Mouse (Mus musculus) kidney, postnatal 0 days (tissue): ENCODE results near the gene Prg3. TPM values are rescaled to one million over a fixed set of nuclear protein-coding genes. Genes with fewer than 3 reads are reported as not detected.
A peak's percentile ranks its signal among the peaks of the same experiment; 100 is the strongest.

ENCODE experiments used
- ATAC-seq: fragments of 200-750 bp; cut with Nextera tagmentation; replicated peaks from 2 replicates; pipeline ENCODE4 v1.8.0; 2017; ENCODE audit warnings: low read depth, moderate number of reproducible peaks, moderate TSS enrichment, moderate library complexity; ENCODE audit not compliant: low FRiP score
- DNase-seq: peaks from one replicate; pipeline ENCODE4 v3.0.0-alpha.2; 2016; ENCODE audit warnings: low spot score
- H3K27ac ChIP-seq: fragments of 300-500 bp; sonication (generic); 2 replicates; pipeline ENCODE4 v1.5.1; 2014; ENCODE audit warnings: mild to moderate bottlenecking
- H3K27me3 ChIP-seq: fragments of 300-500 bp; sonication (generic); 2 replicates; pipeline ENCODE4 v1.6.1; 2014; ENCODE audit warnings: low read length, mixed read lengths; ENCODE audit not compliant: insufficient read depth
- H3K36me3 ChIP-seq: fragments of 300-500 bp; sonication (generic); 2 replicates; pipeline ENCODE4 v1.6.1; 2014; ENCODE audit warnings: low read length, mixed read lengths; ENCODE audit not compliant: insufficient read depth
- H3K4me1 ChIP-seq: fragments of 300-500 bp; sonication (generic); replicated peaks from 2 replicates; pipeline ENCODE4 v1.6.1; 2014; ENCODE audit warnings: antibody characterized with exemption, low read length, mixed read lengths; ENCODE audit not compliant: insufficient read depth
- H3K4me2 ChIP-seq: fragments of 300-500 bp; sonication (generic); 2 replicates; pipeline ENCODE4 v1.6.1; 2014; ENCODE audit warnings: mild to moderate bottlenecking, low read length, moderate library complexity, mixed read lengths
- H3K4me3 ChIP-seq: fragments of 300-500 bp; sonication (generic); replicated peaks from 2 replicates; pipeline ENCODE4 v1.5.1; 2014; ENCODE audit warnings: low read depth, low read length
- H3K9ac ChIP-seq: fragments of 300-500 bp; sonication (generic); 2 replicates; pipeline ENCODE4 v1.6.1; 2014; ENCODE audit warnings: low read depth, low read length
- H3K9me3 ChIP-seq: fragments of 300-500 bp; sonication (generic); replicated peaks from 2 replicates; pipeline ENCODE4 v1.6.1; 2016; ENCODE audit warnings: low read length, inconsistent platforms, mixed read lengths
- CTCF ChIP-seq: IDR thresholded peaks from 2 replicates; pipeline ENCODE4 v1.5.1; 2016; ENCODE audit warnings: antibody characterized with exemption, low read depth, mild to moderate bottlenecking, moderate library complexity
- WGBS: fragments of 180-500 bp; shearing (Covaris S2); extraction: QIAGEN DNeasy Blood & Tissue Kit; methylation state at CpG from one replicate; pipeline ENCODE4 v1.1.7; 2014; 5-methylcytosine and 5-hydroxymethylcytosine counted together
- polyA plus RNA-seq: library from polyadenylated mRNA; unstranded; fragments of >200 nt; fragmentation: Nextera tagmentation; extraction: Ambion mirVana; gene quantifications from 2 replicates; pipeline ENCODE4 v1.2.1, GENCODE M21; 2015

Gene Prg3
- polyA plus RNA-seq, 1 experiment from 2014 or later, result not detected

DNA sequence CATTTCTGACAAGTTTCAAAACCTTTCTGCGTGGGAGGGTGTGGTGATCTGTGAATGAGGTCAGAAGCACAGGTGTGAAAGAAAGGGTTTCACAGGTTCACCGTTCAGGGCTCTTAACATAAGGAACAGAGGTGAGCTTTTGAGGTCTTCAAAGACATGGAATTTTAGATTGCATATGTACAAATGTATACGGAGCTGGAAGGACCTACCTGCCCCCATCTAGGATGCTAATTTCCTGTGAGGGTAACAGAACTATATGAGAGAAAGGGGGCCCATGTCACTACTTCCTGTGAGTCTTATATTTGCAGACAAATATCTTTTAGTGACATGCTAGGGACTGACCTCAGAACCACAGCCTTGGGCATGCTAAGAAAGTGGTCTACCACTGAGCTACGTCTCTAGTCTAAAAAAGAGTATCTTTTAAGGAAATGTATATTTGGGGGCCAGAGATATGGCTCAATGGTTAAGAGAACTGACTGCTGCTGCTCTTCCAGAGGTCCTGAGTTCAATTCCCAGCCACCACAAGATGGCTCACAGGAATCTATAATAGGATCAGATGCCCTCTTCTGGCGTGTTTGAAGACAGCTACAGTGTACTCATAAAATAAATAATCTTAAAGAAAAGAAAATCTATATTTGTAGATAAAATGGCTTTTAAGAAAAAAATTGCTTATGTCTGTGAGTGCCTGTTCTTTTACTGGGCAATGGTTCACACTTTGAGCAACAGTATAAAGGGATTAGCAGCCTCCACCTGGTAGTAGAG lies 26.0 kb downstream of the Prg3 start:
- H3K9ac ChIP-seq, result no peak overlapping the region
- DNase-seq, result no peak
- no peaks in the 10 kb centered on the region for H3K9me3 ChIP-seq
- H3K36me3 ChIP-seq, result no peaks in the 10 kb centered on the region
- no peak overlapping the region for H3K27ac ChIP-seq
- no peak for ATAC-seq
- H3K4me1 ChIP-seq, result no peaks in the 10 kb centered on the region
- no peak overlapping the region for H3K4me3 ChIP-seq
- H3K4me2 ChIP-seq, result no peak overlapping the region
- 74% methylated on average over 5 of the region's 5 CpGs for WGBS
- 0 out of 2 replicates have a peak, but pooled peaks have one; percentile 7 for TF ChIP-seq CTCF
- no peaks in the 10 kb centered on the region for H3K27me3 ChIP-seq

DNA sequence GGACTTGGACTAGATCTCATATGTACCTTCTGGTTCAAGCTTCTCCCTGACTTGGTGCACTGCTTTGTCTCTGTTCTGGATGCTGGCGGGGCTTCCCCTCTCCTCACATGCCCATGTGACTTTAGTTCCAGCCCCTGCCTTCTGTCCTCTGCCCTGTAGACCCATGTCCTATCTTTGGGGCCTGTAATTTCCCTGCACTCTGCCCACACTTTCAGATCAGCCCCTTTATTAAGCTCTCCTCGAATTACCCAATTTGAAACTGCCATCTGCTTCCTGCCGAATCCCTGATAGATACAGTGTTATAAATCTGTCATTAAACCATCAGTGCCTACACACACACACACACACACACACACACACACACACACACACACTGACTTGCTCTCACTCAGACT lies 26.6 kb downstream of the Prg3 start:
- H3K9me3 ChIP-seq, result no peaks in the 10 kb centered on the region
- DNase-seq, result no peak
- TF ChIP-seq CTCF, result no peak
- no peaks in the 10 kb centered on the region for H3K27me3 ChIP-seq
- no peak overlapping the region for H3K27ac ChIP-seq
- H3K36me3 ChIP-seq, result no peaks in the 10 kb centered on the region
- no peaks in the 10 kb centered on the region for H3K4me1 ChIP-seq
- H3K4me3 ChIP-seq, result no peak overlapping the region
- no peak overlapping the region for H3K4me2 ChIP-seq
- 32% methylated on average over 3 of the region's 3 CpGs for WGBS
- ATAC-seq, result no peak
- no peak overlapping the region for H3K9ac ChIP-seq

DNA sequence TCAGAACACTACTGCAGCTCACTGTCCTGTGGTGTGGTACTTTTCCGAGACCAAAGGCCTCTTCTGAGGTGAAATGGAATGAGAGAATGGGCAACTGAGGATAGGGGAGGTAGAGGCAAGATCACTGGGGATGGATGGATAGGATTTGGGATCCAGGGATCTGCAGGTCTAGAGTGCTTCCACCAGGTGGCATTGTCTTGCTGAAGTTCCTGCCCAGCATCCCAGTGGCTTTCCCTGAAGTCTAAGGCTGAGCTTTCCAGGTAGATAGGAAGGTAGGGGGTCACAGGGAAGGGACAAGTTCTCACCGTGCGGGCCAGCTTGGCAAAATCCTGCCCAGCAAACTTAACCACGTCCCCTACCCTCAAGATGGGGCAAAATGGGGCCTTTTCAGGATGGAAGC lies 34.0 kb downstream of the Prg3 start:
- no peaks in the 10 kb centered on the region for H3K4me1 ChIP-seq
- H3K27ac ChIP-seq, result no peak overlapping the region
- no peak overlapping the region for H3K4me3 ChIP-seq
- H3K36me3 ChIP-seq, result no peaks in the 10 kb centered on the region
- peak; percentile 68 for DNase-seq
- no peaks in the 10 kb centered on the region for H3K9me3 ChIP-seq
- peak; percentile 78 for TF ChIP-seq CTCF
- peak; percentile 49; the same call in 1 of the 2 replicates for ATAC-seq
- H3K27me3 ChIP-seq, result no peaks in the 10 kb centered on the region
- WGBS, result 25% methylated on average over 4 of the region's 4 CpGs
- H3K4me2 ChIP-seq, result no peak overlapping the region
- H3K9ac ChIP-seq, result no peak overlapping the region

DNA sequence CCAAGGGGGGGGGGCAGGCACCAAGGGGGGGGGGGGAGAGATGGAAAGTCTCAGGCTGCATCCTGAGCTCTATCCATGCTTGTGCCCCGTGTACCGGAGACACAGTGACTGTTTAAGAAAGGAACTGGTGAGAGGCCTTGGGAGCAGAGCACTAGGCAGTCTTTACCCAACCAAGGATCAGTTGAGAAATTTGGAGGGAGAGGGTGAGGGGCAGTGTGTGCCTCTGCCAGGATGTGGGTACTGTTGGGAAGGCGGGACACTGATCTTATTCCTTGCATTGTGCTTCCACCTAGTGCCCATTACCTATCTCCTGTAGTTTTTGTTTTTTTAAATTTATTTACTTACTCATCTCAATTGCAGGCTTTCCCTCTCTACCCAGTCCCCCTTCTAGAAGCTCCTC lies 38.2 kb downstream of the Prg3 start:
- ATAC-seq (no peak), DNase-seq (no peak)
- no peak for TF ChIP-seq CTCF

DNA sequence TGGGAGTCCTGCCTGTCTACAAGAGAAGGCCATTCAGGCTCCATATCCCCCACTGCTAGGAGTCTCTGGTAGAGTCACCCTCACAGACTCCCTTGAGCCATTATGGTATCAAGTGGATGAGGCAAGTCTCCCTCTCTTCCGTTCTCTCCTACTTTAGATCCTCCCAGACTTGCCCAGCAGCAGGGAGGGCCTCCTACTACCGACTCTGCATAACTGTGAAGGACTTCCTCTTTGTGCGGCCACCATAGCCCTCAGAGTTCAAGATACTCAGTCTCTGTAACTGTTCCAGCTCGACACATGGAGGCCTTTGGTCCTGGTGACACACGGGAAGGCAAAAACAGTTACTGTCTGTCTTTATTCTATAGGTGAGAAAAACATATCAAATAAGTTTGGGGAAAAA lies 39.3 kb downstream of the Prg3 start:
- Histone ChIP-seq H3K27me3 (no peaks in the 10 kb centered on the region), H3K36me3 (no peaks in the 10 kb centered on the region), H3K9ac (no peak overlapping the region), H3K9me3 (no peaks in the 10 kb centered on the region), H3K4me3 (no peak overlapping the region), H3K4me2 (no peak overlapping the region), H3K4me1 (no peaks in the 10 kb centered on the region), H3K27ac (no peak overlapping the region)
- TF ChIP-seq CTCF, result no peak
- DNase-seq (no peak), ATAC-seq (no peak)
- WGBS, result 72% methylated on average over 5 of the region's 5 CpGs

More for the DNA sequence above, 38.2 kb downstream of the Prg3 start:
- H3K36me3 ChIP-seq, result no peaks in the 10 kb centered on the region
- no peak overlapping the region for H3K4me2 ChIP-seq
- no peaks in the 10 kb centered on the region for H3K27me3 ChIP-seq
- H3K9ac ChIP-seq, result no peak overlapping the region
- 78% methylated on average over 3 of the region's 3 CpGs for WGBS
- H3K27ac ChIP-seq, result no peak overlapping the region
- H3K9me3 ChIP-seq, result no peaks in the 10 kb centered on the region
- H3K4me1 ChIP-seq, result no peaks in the 10 kb centered on the region
- no peak overlapping the region for H3K4me3 ChIP-seq

DNA sequence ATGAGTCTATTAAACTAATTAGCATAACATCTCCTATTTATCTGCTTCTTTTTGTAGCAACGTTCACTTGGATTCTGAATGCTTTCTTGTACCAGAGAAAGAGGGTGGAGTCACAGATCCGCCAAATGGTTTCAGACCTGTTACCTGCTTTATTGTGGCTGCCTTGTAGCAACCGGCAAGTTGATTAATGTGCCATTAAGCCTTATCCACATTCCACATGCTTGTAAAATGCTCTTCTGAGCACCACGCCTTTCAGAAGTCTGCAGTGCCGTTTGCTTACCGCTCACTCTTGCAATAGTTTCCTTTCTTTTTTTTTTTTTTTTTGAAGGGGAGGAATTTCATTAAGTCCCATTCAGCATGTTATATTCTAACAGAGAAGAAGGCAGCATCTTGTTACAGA lies 41.9 kb downstream of the Prg3 start:
- Histone ChIP-seq H3K36me3 (no peaks in the 10 kb centered on the region), H3K4me3 (no peak overlapping the region), H3K4me1 (no peaks in the 10 kb centered on the region), H3K27ac (no peak overlapping the region), H3K9ac (no peak overlapping the region), H3K4me2 (no peak overlapping the region), H3K27me3 (no peaks in the 10 kb centered on the region), H3K9me3 (no peaks in the 10 kb centered on the region)
- ATAC-seq (no peak), DNase-seq (peak; percentile 14)
- WGBS, result 14% methylated on average over 6 of the region's 6 CpGs
- no peak for TF ChIP-seq CTCF

DNA sequence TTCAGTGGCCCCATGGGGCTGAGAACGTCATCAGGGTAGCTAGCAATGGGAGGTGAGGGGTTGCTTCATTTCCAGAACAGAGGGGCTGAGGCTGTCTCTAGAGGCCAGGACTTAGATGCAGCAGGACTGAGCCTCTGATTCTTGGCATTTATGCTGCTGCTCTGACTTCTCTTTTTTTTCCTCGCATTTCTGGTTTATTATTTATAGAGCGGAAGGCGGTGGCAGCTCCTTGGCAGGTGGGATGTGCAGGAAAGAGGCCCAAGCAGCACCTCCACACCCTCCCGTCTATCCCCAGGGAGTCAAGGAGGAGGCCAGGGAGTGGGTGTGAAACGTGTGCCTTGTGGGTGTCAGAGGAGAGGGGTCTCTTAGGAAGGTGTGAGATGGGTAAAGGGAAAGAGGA lies 43.0 kb downstream of the Prg3 start:
- WGBS, result 53% methylated on average over 6 of the region's 6 CpGs

More for the DNA sequence above, 43.0 kb downstream of the Prg3 start:
- DNase-seq (no peak), ATAC-seq (no peak)
- H3K36me3 ChIP-seq, result no peaks in the 10 kb centered on the region
- no peaks in the 10 kb centered on the region for H3K27me3 ChIP-seq
- H3K27ac ChIP-seq, result no peak overlapping the region
- no peaks in the 10 kb centered on the region for H3K9me3 ChIP-seq
- no peaks in the 10 kb centered on the region for H3K4me1 ChIP-seq
- no peak overlapping the region for H3K4me2 ChIP-seq
- no peak overlapping the region for H3K4me3 ChIP-seq
- TF ChIP-seq CTCF, result no peak
- no peak overlapping the region for H3K9ac ChIP-seq
